Mouse (Mus musculus) ZHBTc4 (cell line): ENCODE data around the gene Hic1.
A peak's percentile ranks its signal among the peaks of the same experiment; 100 is the strongest.

Experiments used
- DNase-seq: peaks from one replicate; pipeline ENCODE4 v3.0.0-alpha.2; 2011; ENCODE audit warnings: low read depth, low spot score

The Hic1 gene

GRCm38 (mm10) chr11:75148332-75149035 is 20.8 kb downstream of the Hic1 start:
- no peak for DNase-seq

- DNase-seq = peak; percentile 49
Measured at GRCm38 (mm10) chr11:75147846-75148168, 21.5 kb downstream of the Hic1 start.

- peak; percentile 50 for DNase-seq
Measured at GRCm38 (mm10) chr11:75147106-75147845, 22.0 kb downstream of the Hic1 start.

- no peak for DNase-seq
Measured at GRCm38 (mm10) chr11:75145841-75146240, 23.5 kb downstream of the Hic1 start.

GRCm38 (mm10) chr11:75142749-75143148 is 26.6 kb downstream of the Hic1 start:
- peak; percentile 41 for DNase-seq

- DNase-seq = peak; percentile 44
Measured at GRCm38 (mm10) chr11:75141913-75142312, 27.4 kb downstream of the Hic1 start.

- no peak for DNase-seq
Measured at GRCm38 (mm10) chr11:75141038-75141437, 28.3 kb downstream of the Hic1 start.

- DNase-seq = no peak
Measured at GRCm38 (mm10) chr11:75140431-75140830, 28.9 kb downstream of the Hic1 start.

GRCm38 (mm10) chr11:75139122-75139963 is 30.0 kb downstream of the Hic1 start:
- peak; percentile 26 for DNase-seq

- DNase-seq = no peak
Measured at GRCm38 (mm10) chr11:75136666-75137398, 32.5 kb downstream of the Hic1 start.

- DNase-seq = no peak
Measured at GRCm38 (mm10) chr11:75135358-75135757, 34.0 kb downstream of the Hic1 start.

GRCm38 (mm10) chr11:75134485-75135068 is 34.7 kb downstream of the Hic1 start:
- no peak for DNase-seq

GRCm38 (mm10) chr11:75133951-75134350 is 35.4 kb downstream of the Hic1 start:
- DNase-seq = peak; percentile 73

- DNase-seq = no peak
Measured at GRCm38 (mm10) chr11:75133391-75133790, 35.9 kb downstream of the Hic1 start.

GRCm38 (mm10) chr11:75132278-75132677 is 37.0 kb downstream of the Hic1 start:
- DNase-seq = no peak

- no peak for DNase-seq
Measured at GRCm38 (mm10) chr11:75131300-75131699, 38.0 kb downstream of the Hic1 start.

GRCm38 (mm10) chr11:75129481-75129880 is 39.8 kb downstream of the Hic1 start:
- DNase-seq = no peak

GRCm38 (mm10) chr11:75126384-75126783 is 42.9 kb downstream of the Hic1 start:
- no peak for DNase-seq

GRCm38 (mm10) chr11:75124406-75124805 is 44.9 kb downstream of the Hic1 start:
- DNase-seq = no peak

GRCm38 (mm10) chr11:75121348-75121747 is 48.0 kb downstream of the Hic1 start:
- DNase-seq = no peak

- peak; percentile 23 for DNase-seq
Measured at GRCm38 (mm10) chr11:75119841-75120240, 49.5 kb downstream of the Hic1 start.
